Mouse (Mus musculus) c-Kit-negative CD71-positive TER-119-positive erythroid progenitor cells, embryonic 14.5 days (primary cell): ENCODE data around the gene Rab20.

ENCODE experiments used
- DNase-seq: peaks from one replicate; pipeline ENCODE4 v3.0.0-alpha.2; 2013; ENCODE audit warnings: low read depth, low spot score

The Rab20 gene

GRCm38 (mm10) chr8:11404614-11405013 lies 73.9 kb downstream of the Rab20 start:
- no peak for DNase-seq

DNA sequence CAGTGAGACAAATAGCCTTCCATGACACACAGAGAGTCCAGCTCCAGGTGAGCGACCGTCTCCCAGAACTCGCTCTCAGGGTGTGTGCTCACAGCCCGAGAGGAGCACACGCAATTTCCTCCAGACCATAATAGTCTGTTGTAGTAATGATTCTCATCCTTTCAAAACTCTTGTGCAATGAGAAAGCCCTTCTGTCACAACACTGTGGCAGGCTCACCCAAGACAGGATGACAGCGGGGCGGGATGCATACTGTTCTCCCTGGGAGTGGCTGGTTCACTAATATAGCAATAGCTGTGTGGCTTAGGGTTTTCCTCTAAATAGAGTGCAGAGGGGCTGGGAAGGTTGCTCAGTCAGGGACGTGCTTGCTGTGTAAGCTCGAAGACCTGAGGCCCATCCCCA lies 74.7 kb downstream of the Rab20 start:
- no peak for DNase-seq
